Mouse (Mus musculus) subcutaneous adipose tissue, adult 2 months (tissue): ENCODE data around the gene Memo1. TPM values are rescaled to one million over a fixed set of nuclear protein-coding genes. Genes with fewer than 3 reads are reported as not detected.

Experiments used
- polyA plus RNA-seq: library from polyadenylated mRNA; depleted of rRNA; stranded (reverse); fragments of >200 nt; gene quantifications from 2 replicates; pipeline ENCODE4 v1.2.3, GENCODE M21; 2012; ENCODE audit warnings: low replicate concordance; rRNA removed

Gene Memo1
- 57.7 and 65.3 TPM in 2 replicates for polyA plus RNA-seq

GRCm38 (mm10) chr17:74295026-74295970, at the start of gene Memo1:
Gene Memo1, minus strand, starts transcription at chr17:74295521.

GRCm38 (mm10) chr17:74338937-74339804, 43.9 kb upstream of the Memo1 start, which contains the start of gene Spast:
Gene Spast, plus strand, starts transcription at chr17:74338987.

GRCm38 (mm10) chr17:74323844-74324243, 28.5 kb upstream of the Memo1 start, which contains the start of gene Dpy30:
Gene Dpy30, minus strand, starts transcription at chr17:74323944.

Other genes with a start within 250 kb of the Memo1 start
- 0.17 TPM in 1 of 2 replicates, not detected in the other for gene Srd5a2, start 247.6 kb downstream of the Memo1 start, polyA plus RNA-seq
- 24.7 and 35.7 TPM in 2 replicates for gene Dpy30, start 28.4 kb upstream of the Memo1 start, polyA plus RNA-seq
- gene Spast, start 43.5 kb upstream of the Memo1 start, polyA plus RNA-seq: 5.0 and 7.5 TPM in 2 replicates
- 22.6 and 29.4 TPM in 2 replicates for gene Slc30a6, start 100.1 kb upstream of the Memo1 start, polyA plus RNA-seq
- gene Nlrc4, start 163.6 kb upstream of the Memo1 start, polyA plus RNA-seq: 0.44 and 0.58 TPM in 2 replicates
- gene Yipf4, start 194.0 kb upstream of the Memo1 start, polyA plus RNA-seq: 22.2 and 42.0 TPM in 2 replicates
- 78.4 and 115 TPM in 2 replicates for gene Birc6, start 232.8 kb upstream of the Memo1 start, polyA plus RNA-seq